Mouse (Mus musculus) cerebellum, adult 18-20 months (tissue): ENCODE results near the gene E130311K13Rik.
A peak's percentile ranks its signal among the peaks of the same experiment; 100 is the strongest.

Experiments used
- DNase-seq, 2 experiments: peaks; one replicate each; pipeline ENCODE4 v3.0.0; 2021

E130311K13Rik gene

GRCm38 (mm10) chr3:63893677-63894076 is 35.6 kb downstream of the E130311K13Rik start:
- no peak for DNase-seq

GRCm38 (mm10) chr3:63892154-63892553 is 37.1 kb downstream of the E130311K13Rik start:
- no peak for DNase-seq

- no peak for DNase-seq
Observed at GRCm38 (mm10) chr3:63881065-63881464, 48.2 kb downstream of the E130311K13Rik start.

- DNase-seq: no peak
Observed at GRCm38 (mm10) chr3:63878995-63879666, 50.1 kb downstream of the E130311K13Rik start.

GRCm38 (mm10) chr3:63872818-63873217 is 56.5 kb downstream of the E130311K13Rik start:
- DNase-seq: no peak

- no peak for DNase-seq
Observed at GRCm38 (mm10) chr3:63871249-63871648, 58.0 kb downstream of the E130311K13Rik start.

GRCm38 (mm10) chr3:63868285-63868684 is 61.0 kb downstream of the E130311K13Rik start:
- peak in 1 of 2 experiments; percentile 10 for DNase-seq

- DNase-seq: no peak
Observed at GRCm38 (mm10) chr3:63865069-63865468, 64.2 kb downstream of the E130311K13Rik start.
